Mouse (Mus musculus) MEL (cell line): ENCODE data around the gene Hsh2d.
A peak's percentile ranks its signal among the peaks of the same experiment; 100 is the strongest.

Source experiments
- CHD2 ChIP-seq: IDR thresholded peaks from 2 replicates; pipeline ENCODE4 v1.6.1; 2011; ENCODE audit warnings: low read length, improper control_type of control experiment
- CTCF ChIP-seq, 3 experiments: IDR thresholded peaks in 2 of 3; conservative IDR thresholded peaks in 1 of 3; 2 replicates each; pipeline ENCODE4 v1.5.1; 2011 to 2012; ENCODE audit warnings: low read length in 3 of 3, low read depth in 2 of 3, mild to moderate bottlenecking in 2 of 3, improper control_type of control experiment in 1 of 3, inconsistent platforms in 1 of 3, mixed read lengths in 1 of 3, moderate library complexity in 1 of 3; ENCODE audit not compliant: control insufficient read depth in 1 of 3, insufficient read depth in 1 of 3, poor library complexity in 1 of 3, severe bottlenecking in 1 of 3
- ELF1 ChIP-seq: IDR thresholded peaks from 2 replicates; pipeline ENCODE4 v1.6.1; 2014; ENCODE audit warnings: low read depth, mild to moderate bottlenecking, inconsistent platforms, low read length, improper control_type of control experiment, moderate library complexity
- EP300 ChIP-seq, 2 experiments: IDR thresholded peaks; 2 replicates each; pipeline ENCODE4 v1.6.1; 2011; ENCODE audit warnings: improper control_type of control experiment in 2 of 2, low read length in 2 of 2, low read depth in 1 of 2, mild to moderate bottlenecking in 1 of 2
- MAX ChIP-seq: IDR thresholded peaks from 2 replicates; pipeline ENCODE4 v1.6.1; 2011; ENCODE audit warnings: low read length, improper control_type of control experiment
- MXI1 ChIP-seq: IDR thresholded peaks from 2 replicates; pipeline ENCODE4 v1.6.1; 2011; ENCODE audit warnings: mild to moderate bottlenecking, low read depth, low read length, improper control_type of control experiment
- POLR2A ChIP-seq, 2 experiments: IDR thresholded peaks; 2 replicates each; pipeline ENCODE4 v1.6.1; 2011 to 2012; ENCODE audit warnings: low read length in 2 of 2, mild to moderate bottlenecking in 2 of 2, control low read depth in 1 of 2, improper control_type of control experiment in 1 of 2, low read depth in 1 of 2, moderate library complexity in 1 of 2; ENCODE audit not compliant: control insufficient read depth in 1 of 2, insufficient read depth in 1 of 2, poor library complexity in 1 of 2
- TCF12 ChIP-seq: IDR thresholded peaks from 2 replicates; pipeline ENCODE4 v1.6.1; 2014; ENCODE audit warnings: low read depth, mild to moderate bottlenecking, inconsistent platforms, low read length, improper control_type of control experiment, moderate library complexity
- UBTF ChIP-seq: IDR thresholded peaks from 2 replicates; pipeline ENCODE4 v1.6.1; 2012; ENCODE audit warnings: low read depth, mild to moderate bottlenecking, inconsistent platforms, low read length, improper control_type of control experiment, moderate library complexity, borderline replicate concordance; ENCODE audit not compliant: insufficient read depth
- ZKSCAN1 ChIP-seq: IDR thresholded peaks from 2 replicates; pipeline ENCODE4 v1.6.1; 2012; ENCODE audit warnings: low read depth, mild to moderate bottlenecking, inconsistent platforms, low read length, improper control_type of control experiment, moderate library complexity
- ZMIZ1 ChIP-seq: IDR thresholded peaks from 2 replicates; pipeline ENCODE4 v1.6.1; 2012; ENCODE audit warnings: low read depth, mild to moderate bottlenecking, inconsistent platforms, low read length, improper control_type of control experiment, moderate library complexity

- TF ChIP-seq ELF1: peak; percentile 97
- TF ChIP-seq POLR2A (IDR thresholded peaks at IDR 0.05; ENCODE audit: control insufficient read depth in 1 of 2, insufficient read depth in 1 of 2, low read depth in 1 of 2, low read length in 2 of 2, poor library complexity in 1 of 2): peak; percentile 44 to 62; a peak in 3 of 4 replicates
- TF ChIP-seq CTCF (IDR thresholded peaks at IDR 0.05 in 2 of 3, conservative IDR thresholded peaks at IDR 0.05 in 1 of 3; ENCODE audit: control insufficient read depth in 1 of 3, insufficient read depth in 1 of 3, low read depth in 2 of 3, low read length in 3 of 3, poor library complexity in 1 of 3, severe bottlenecking in 1 of 3): no peak
- TF ChIP-seq UBTF: no peak
- peak; percentile 75 for TF ChIP-seq MAX
- peak; percentile 81 for TF ChIP-seq MXI1
- TF ChIP-seq EP300 (IDR thresholded peaks at IDR 0.05; ENCODE audit: low read depth in 1 of 2, low read length in 2 of 2): no peak
- no peak for TF ChIP-seq ZMIZ1
- no peak for TF ChIP-seq CHD2
- TF ChIP-seq ZKSCAN1: no peak
- no peak; the same call in 1 of the 2 replicates for TF ChIP-seq TCF12
Measured at GRCm38 (mm10) chr8:72219541-72220363, 30.3 kb downstream of the Hsh2d start, which contains the start of gene Fam32a.
